ENCODE assay signal across 8 mouse cellular contexts in genomic region chr19:38053227-38054041, GRCm38 (mm10). TPM values are rescaled to one million over a fixed set of nuclear protein-coding genes. Genes with fewer than 3 reads are reported as not detected.
DNase-seq lines count a peak whose midpoint lies in the region; ATAC-seq and TF ChIP-seq lines count a peak whose summit lies in the region.

No protein-coding gene starts in this region.

- H3K4me2 ChIP-seq in heart, embryonic 11.5 days = peak overlapping the region; percentile 64
- H3K4me2 ChIP-seq in hindbrain, embryonic 16.5 days (ENCODE audit: low read length) = peak overlapping the region; percentile 78
- H3K4me2 ChIP-seq in midbrain, embryonic 16.5 days (ENCODE audit: low read length) = peak overlapping the region; percentile 95

- H3K9me3 ChIP-seq in heart, embryonic 11.5 days (replicated peaks; ENCODE audit: control insufficient read depth, low read length) = no peaks in the 10 kb centered on the region
- no peaks in the 10 kb centered on the region for H3K9me3 ChIP-seq in E14TG2a.4 (ENCODE audit: low read length)
- H3K9me3 ChIP-seq in hindbrain, embryonic 16.5 days (ENCODE audit: control insufficient read depth, low read length) = no peaks in the 10 kb centered on the region
- no peaks in the 10 kb centered on the region for H3K9me3 ChIP-seq in midbrain, embryonic 16.5 days (replicated peaks; ENCODE audit: control insufficient read depth, low read length, poor library complexity, severe bottlenecking)

- H3K27me3 ChIP-seq in heart, embryonic 11.5 days (ENCODE audit: control insufficient read depth, insufficient read depth, low read length) = no peaks in the 10 kb centered on the region
- H3K27me3 ChIP-seq in E14TG2a.4 (ENCODE audit: insufficient read depth, low read length) = no peaks in the 10 kb centered on the region
- H3K27me3 ChIP-seq in hindbrain, embryonic 16.5 days (replicated peaks; ENCODE audit: control insufficient read depth, insufficient read depth, low read length) = no peaks in the 10 kb centered on the region
- H3K27me3 ChIP-seq in midbrain, embryonic 16.5 days (ENCODE audit: control insufficient read depth, insufficient read depth, low read depth, low read length) = no peaks in the 10 kb centered on the region

- peak overlapping the region; percentile 58 for H3K4me3 ChIP-seq in heart, embryonic 11.5 days (ENCODE audit: low read depth, low read length)
- H3K4me3 ChIP-seq in E14TG2a.4 (replicated peaks; ENCODE audit: low read length) = peak overlapping the region; percentile 81
- peak overlapping the region; percentile 81 for H3K4me3 ChIP-seq in hindbrain, embryonic 16.5 days (ENCODE audit: low read length)
- H3K4me3 ChIP-seq in midbrain, embryonic 16.5 days (ENCODE audit: low read depth, low read length) = peak overlapping the region; percentile 71

- no peak overlapping the region for H3K27ac ChIP-seq in heart, embryonic 11.5 days (ENCODE audit: low read depth, low read length)
- no peak overlapping the region for H3K27ac ChIP-seq in hindbrain, embryonic 16.5 days (ENCODE audit: low read depth, low read length)
- H3K27ac ChIP-seq in midbrain, embryonic 16.5 days (ENCODE audit: low read length) = no peak overlapping the region

- no peak for DNase-seq in heart, adult 9 months (ENCODE audit: low spot score in 2 of 2)
- DNase-seq in embryo, embryonic 11 days = peak; percentile 65
- DNase-seq in c-Kit-positive CD71-positive TER-119-positive erythroid progenitor cells, embryonic 14.5 days (ENCODE audit: low spot score) = no peak
- no peak for DNase-seq in adrenal gland, adult 18-20 months (ENCODE audit: low spot score in 2 of 2)

- H3K4me1 ChIP-seq in heart, embryonic 11.5 days (ENCODE audit: control insufficient read depth, insufficient read depth, low read length) = peaks cover 6% of the 10 kb centered on the region; the same call in 1 of the 2 replicates
- H3K4me1 ChIP-seq in E14TG2a.4 (replicated peaks; ENCODE audit: low read depth, low read length) = peaks cover 59% of the 10 kb centered on the region
- peaks cover 8% of the 10 kb centered on the region for H3K4me1 ChIP-seq in hindbrain, embryonic 16.5 days (ENCODE audit: control insufficient read depth, insufficient read depth, low read depth, low read length)
- peaks cover 11% of the 10 kb centered on the region for H3K4me1 ChIP-seq in midbrain, embryonic 16.5 days (ENCODE audit: control insufficient read depth, insufficient read depth, low read length)

- H3K36me3 ChIP-seq in heart, embryonic 11.5 days (ENCODE audit: control insufficient read depth, insufficient read depth, low read length) = no peaks in the 10 kb centered on the region
- peaks cover 15% of the 10 kb centered on the region for H3K36me3 ChIP-seq in E14TG2a.4 (ENCODE audit: insufficient read depth, low read length)
- no peaks in the 10 kb centered on the region for H3K36me3 ChIP-seq in hindbrain, embryonic 16.5 days (ENCODE audit: control insufficient read depth, insufficient read depth, low read length)
- H3K36me3 ChIP-seq in midbrain, embryonic 16.5 days (ENCODE audit: control insufficient read depth, insufficient read depth, low read length) = no peaks in the 10 kb centered on the region

- no peak for ATAC-seq in heart, embryonic 11.5 days (replicated peaks; ENCODE audit: insufficient number of reproducible peaks, low FRiP score, low TSS enrichment)
- ATAC-seq in hindbrain, embryonic 16.5 days = no peak
- no peak for ATAC-seq in midbrain, embryonic 16.5 days

- no peak for TF ChIP-seq CTCF in E14TG2a.4 (conservative IDR thresholded peaks at IDR 0.05; ENCODE audit: low read length)

- H3K9ac ChIP-seq in heart, embryonic 11.5 days (ENCODE audit: low read depth, low read length) = peak overlapping the region; percentile 61; the same call in 1 of the 2 replicates
- peak overlapping the region; percentile 63 for H3K9ac ChIP-seq in hindbrain, embryonic 16.5 days (ENCODE audit: low read depth, low read length)
- H3K9ac ChIP-seq in midbrain, embryonic 16.5 days (ENCODE audit: low read depth, low read length) = peak overlapping the region; percentile 65; the same call in 1 of the 2 replicates

- WGBS in heart, embryonic 11.5 days (ENCODE audit: insufficient replicate concordance) = 20% methylated on average over 8 of the region's 8 CpGs
- 32% methylated on average over 8 of the region's 8 CpGs for WGBS in hindbrain, embryonic 16.5 days
- 32% methylated on average over 8 of the region's 8 CpGs for WGBS in midbrain, embryonic 16.5 days

RNA-seq across cellular contexts. Expression of gene Cep55, which starts 1.4 kb away (rescaled TPM):
- polyA plus RNA-seq in heart, embryonic 11.5 days (2014; fragmentation: Nextera tagmentation; extraction: Ambion mirVana) = 28.1 and 30.5 TPM in 2 replicates
- 5.4 and 6.5 TPM in 2 replicates for polyA plus RNA-seq in hindbrain, embryonic 16.5 days (2015; fragmentation: Nextera tagmentation; extraction: Ambion mirVana)
- 2.8 and 4.1 TPM in 2 replicates for polyA plus RNA-seq in midbrain, embryonic 16.5 days (2015; fragmentation: Nextera tagmentation; extraction: Ambion mirVana)
- under 1 TPM; 0.35 to 0.73 TPM for total RNA-seq in adrenal gland, adult 18-20 months (2021)

RNA-seq across cellular contexts. Expression of gene Myof, which starts 10.1 kb away (rescaled TPM):
- 7.4 and 8.5 TPM in 2 replicates for polyA plus RNA-seq in heart, embryonic 11.5 days (2014; fragmentation: Nextera tagmentation; extraction: Ambion mirVana)
- 1.6 and 2.8 TPM in 2 replicates for polyA plus RNA-seq in hindbrain, embryonic 16.5 days (2015; fragmentation: Nextera tagmentation; extraction: Ambion mirVana)
- 1.4 and 1.9 TPM in 2 replicates for polyA plus RNA-seq in midbrain, embryonic 16.5 days (2015; fragmentation: Nextera tagmentation; extraction: Ambion mirVana)
- total RNA-seq in adrenal gland, adult 18-20 months (2021) = 10 to 100 TPM; 29.4 to 34.1 TPM

RNA-seq across cellular contexts. Expression of gene Ffar4, which starts 43.4 kb away (rescaled TPM):
- polyA plus RNA-seq in heart, embryonic 11.5 days (2014; fragmentation: Nextera tagmentation; extraction: Ambion mirVana) = 0.15 TPM in 1 of 2 replicates, not detected in the other
- 0.46 and 0.51 TPM in 2 replicates for polyA plus RNA-seq in hindbrain, embryonic 16.5 days (2015; fragmentation: Nextera tagmentation; extraction: Ambion mirVana)
- 0.30 and 0.34 TPM in 2 replicates for polyA plus RNA-seq in midbrain, embryonic 16.5 days (2015; fragmentation: Nextera tagmentation; extraction: Ambion mirVana)
- 10 to 100 TPM; 14.0 to 40.8 TPM for total RNA-seq in adrenal gland, adult 18-20 months (2021)
